Mouse (Mus musculus) liver, embryonic 14.5 days (tissue): ENCODE results near the gene 4933405L10Rik.

ENCODE experiments used
- CTCF ChIP-seq: IDR thresholded peaks from 2 replicates; pipeline ENCODE4 v1.5.1; 2016; ENCODE audit warnings: antibody characterized with exemption, low read depth, control low read depth
- EP300 ChIP-seq: IDR thresholded peaks from 2 replicates; pipeline ENCODE4 v1.6.1; 2016; ENCODE audit warnings: antibody characterized with exemption, low read depth

DNA sequence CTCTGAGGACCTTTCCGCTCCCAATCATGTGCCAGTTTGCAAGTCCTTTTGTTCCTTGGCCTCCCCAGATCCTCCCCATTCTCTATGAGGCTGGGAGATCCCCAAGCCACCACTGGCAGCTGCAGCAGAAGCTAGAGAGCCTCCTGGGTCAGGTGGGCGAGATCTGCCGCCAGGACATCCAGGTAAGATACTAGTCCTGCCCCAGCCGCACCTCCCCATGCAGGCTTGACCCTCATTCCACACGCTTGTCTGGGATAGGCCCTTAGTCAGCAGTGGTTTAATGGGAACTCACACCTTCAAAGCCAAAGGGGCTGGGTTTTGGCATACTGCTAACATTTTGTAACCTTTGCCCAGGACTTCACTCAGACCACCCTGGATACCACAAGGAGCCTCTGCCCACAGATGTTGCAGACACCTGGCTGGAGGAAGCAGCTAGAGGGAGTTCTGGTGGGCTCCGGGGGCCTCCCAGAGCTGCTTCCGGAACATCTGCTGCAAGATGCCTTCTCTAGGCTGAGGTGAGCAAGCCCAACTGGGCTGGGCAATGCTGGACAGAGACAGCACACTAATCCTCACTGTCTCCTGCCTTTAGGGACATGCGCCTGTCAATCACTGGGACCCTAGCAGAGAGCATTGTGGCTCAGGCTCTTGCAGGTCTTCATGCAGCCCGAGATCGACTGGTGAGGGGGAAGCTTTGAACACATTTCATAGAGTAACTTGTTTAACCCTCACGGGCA lies 14.8 kb upstream of the 4933405L10Rik start:
- TF ChIP-seq CTCF (no peak), EP300 (no peak)
